8 mouse cellular contexts compared by ENCODE assay signal in genomic region chr1:156917460-156917859, GRCm38 (mm10). TPM values are rescaled to one million over a fixed set of nuclear protein-coding genes. Genes with fewer than 3 reads are reported as not detected.
DNase-seq lines count a peak whose midpoint lies in the region; ATAC-seq and TF ChIP-seq lines count a peak whose summit lies in the region.

No protein-coding gene starts in this region.

- peaks cover 31% of the 10 kb centered on the region for H3K4me1 ChIP-seq in spleen, adult 2 months (ENCODE audit: control insufficient read depth, insufficient read depth, insufficient read length)

- no peaks in the 10 kb centered on the region; the same call in 1 of the 2 replicates for H3K36me3 ChIP-seq in spleen, adult 2 months (ENCODE audit: control insufficient read depth, insufficient read depth, low read length)

- TF ChIP-seq POLR2A in spleen, adult 2 months (IDR thresholded peaks at IDR 0.05; ENCODE audit: low read depth, low read length), result no peak

- 5% methylated on average over 3 of the region's 3 CpGs for WGBS in spleen, adult 2 months

- H3K27ac ChIP-seq in spleen, adult 2 months (ENCODE audit: insufficient read depth, low read length), result peak overlapping the region; percentile 38; the same call in 1 of the 2 replicates

- no peaks in the 10 kb centered on the region for H3K27me3 ChIP-seq in spleen, adult 2 months (ENCODE audit: control insufficient read depth, insufficient read depth, low read length)

- no peak overlapping the region for H3K4me3 ChIP-seq in spleen, adult 2 months (ENCODE audit: extremely low read depth, insufficient read depth, insufficient read length)

- no peak for TF ChIP-seq CTCF in spleen, adult 2 months (IDR thresholded peaks at IDR 0.05; ENCODE audit: extremely low read depth, insufficient read depth, insufficient read length, insufficient replicate concordance)

- peak; percentile 60 for ATAC-seq in inflammation-experienced regulatory T-cells, adult 6 months
- no peak for ATAC-seq in erythroid progenitor cell, adult 5-6 weeks (replicated peaks; ENCODE audit: low FRiP score, poor library complexity, severe bottlenecking)

- peak; percentile 58 for DNase-seq in heart, adult 8-10 months (ENCODE audit: low spot score)
- no peak for DNase-seq in heart, adult 11 months
- peak in 1 of 2 experiments; percentile 76 for DNase-seq in spleen, adult 2 months (ENCODE audit: low read depth in 1 of 2, low spot score in 2 of 2)
- DNase-seq in spleen, postnatal 4 days (ENCODE audit: low spot score in 2 of 2), result no peak
- DNase-seq in c-Kit-positive CD71-positive TER-119-negative erythroid progenitor cells, embryonic 14.5 days (ENCODE audit: low read depth), result peak; percentile 63
- peak; percentile 88 for DNase-seq in retina, embryonic 14.5 days (ENCODE audit: low spot score)

RNA-seq across cellular contexts. Expression of gene Ralgps2, which starts 22.0 kb away (rescaled TPM):
- total RNA-seq in heart, adult 8-10 months (2022), result 10 to 100 TPM in 1 of 4 experiments, 1 to 10 TPM in 3; 6.4 to 11.8 (median 8.7) TPM
- 29.1 and 36.5 TPM in 2 replicates for polyA plus RNA-seq in spleen, adult 2 months (2012; rRNA removed)
- polyA plus RNA-seq in inflammation-experienced regulatory T-cells, adult 6 months (2017; shearing (Covaris generic)), result 10 to 100 TPM; 24.6 to 48.2 (median 34.1) TPM
- total RNA-seq in erythroid progenitor cell, adult 5-6 weeks (2015; ENCODE audit: low replicate concordance), result 8.3 and 20.1 TPM in 2 replicates
- total RNA-seq in erythroid progenitor cell, adult 5-6 weeks (2017; ENCODE audit: low replicate concordance), result 3.9 and 18.2 TPM in 2 replicates

Comparison
In these comparisons a context has a peak if more than half of its experiments do, and no peak if none do; other contexts are left out.
1. DNase-seq: peak in heart, adult 8-10 months (single experiment), c-Kit-positive CD71-positive TER-119-negative erythroid progenitor cells, embryonic 14.5 days (single experiment) and retina, embryonic 14.5 days (single experiment); none in heart, adult 11 months (single experiment) and spleen, postnatal 4 days (0 of 2).